Mouse (Mus musculus): ENCODE results near the gene L3mbtl1.

- TF ChIP-seq CTCF (IDR thresholded peaks at IDR 0.05; ENCODE audit: extremely low read depth, insufficient read length, insufficient replicate concordance, low read depth, low read length) (no peak), POLR2A (IDR thresholded peaks at IDR 0.05; ENCODE audit: low read depth, low read length) (no peak)
Measured at GRCm38 (mm10) chr2:162969101-162969500, 25.8 kb downstream of the L3mbtl1 start.
